Mouse (Mus musculus): ENCODE measurements around the gene Tmem38b.

The Tmem38b gene

GRCm38 (mm10) chr4:53886342-53887088, 60.7 kb downstream of the Tmem38b start:
- DNase-seq: no peak

DNA sequence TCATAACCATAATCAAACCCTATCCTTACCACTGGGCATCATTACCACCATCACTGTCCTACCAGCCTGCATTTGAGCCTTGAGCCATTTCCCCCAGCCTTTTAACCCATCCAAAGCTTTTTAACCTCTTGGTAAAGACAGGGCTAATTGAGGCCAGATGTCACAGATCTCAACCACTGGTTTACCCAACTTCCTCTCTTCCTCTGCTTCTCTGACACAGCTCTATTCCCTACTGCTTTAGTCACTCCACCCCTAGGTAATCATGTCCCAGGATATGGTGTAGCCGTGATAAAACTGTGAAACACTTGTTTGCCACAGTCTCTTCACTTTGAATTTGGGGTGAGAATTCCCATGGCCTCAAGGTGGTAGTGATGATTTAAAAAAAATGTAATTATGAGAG, 69.5 kb downstream of the Tmem38b start:
- no peak for DNase-seq

DNA sequence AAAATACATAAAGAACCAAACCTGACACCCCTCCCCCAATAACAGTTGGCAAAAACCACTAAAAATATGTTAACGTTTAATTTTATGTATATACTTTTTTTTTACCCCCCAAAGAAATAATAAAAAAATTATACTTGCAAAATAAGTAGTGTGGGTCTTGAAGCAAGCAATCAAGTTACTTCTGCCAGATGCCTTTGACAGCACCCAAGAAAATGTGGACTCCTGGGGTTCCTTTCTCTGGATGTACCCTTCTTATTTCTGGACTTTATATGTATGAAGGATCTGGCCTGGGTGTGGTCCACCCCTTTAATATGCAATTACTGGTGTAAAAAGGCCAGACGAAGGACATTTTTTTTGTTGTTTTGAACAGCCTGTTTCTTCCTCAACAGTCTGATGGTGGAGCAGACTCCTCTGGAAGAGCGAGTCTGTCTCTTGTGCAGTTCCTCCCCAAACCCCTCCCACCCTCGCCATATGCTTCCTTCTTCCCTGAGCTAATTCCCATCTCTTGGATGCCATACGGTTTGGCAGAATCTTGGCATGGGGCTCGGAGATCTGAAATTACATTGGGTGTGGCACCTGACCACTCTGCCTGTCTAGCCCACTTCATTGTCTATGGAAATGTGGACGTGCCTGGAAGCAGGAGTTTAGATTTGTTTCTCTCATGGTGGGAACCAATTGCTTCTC, 70.4 kb downstream of the Tmem38b start:
- DNase-seq: no peak

- peak; percentile 42 to 49 for DNase-seq
Measured at GRCm38 (mm10) chr4:53900386-53900971, 74.6 kb downstream of the Tmem38b start.

DNA sequence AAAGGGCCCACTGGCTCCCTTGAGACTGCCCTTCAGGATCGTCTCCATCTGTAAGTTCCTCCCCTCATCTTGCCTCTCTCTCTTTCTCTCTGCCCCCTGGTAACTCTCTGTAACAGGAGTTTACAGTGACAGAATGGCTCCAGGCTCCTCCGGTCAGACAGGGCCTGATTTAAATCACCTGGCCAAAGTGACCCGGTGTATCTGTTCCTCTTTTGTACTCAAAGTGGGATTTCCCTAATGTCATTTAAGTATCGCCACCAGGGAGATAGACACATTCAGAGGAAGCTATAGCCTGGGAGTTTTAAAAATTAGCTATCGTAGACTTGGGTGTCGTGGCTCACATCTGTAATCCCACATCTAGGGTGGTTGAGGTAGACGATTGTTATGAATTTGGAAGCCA, 78.5 kb downstream of the Tmem38b start:
- no peak for DNase-seq

DNA sequence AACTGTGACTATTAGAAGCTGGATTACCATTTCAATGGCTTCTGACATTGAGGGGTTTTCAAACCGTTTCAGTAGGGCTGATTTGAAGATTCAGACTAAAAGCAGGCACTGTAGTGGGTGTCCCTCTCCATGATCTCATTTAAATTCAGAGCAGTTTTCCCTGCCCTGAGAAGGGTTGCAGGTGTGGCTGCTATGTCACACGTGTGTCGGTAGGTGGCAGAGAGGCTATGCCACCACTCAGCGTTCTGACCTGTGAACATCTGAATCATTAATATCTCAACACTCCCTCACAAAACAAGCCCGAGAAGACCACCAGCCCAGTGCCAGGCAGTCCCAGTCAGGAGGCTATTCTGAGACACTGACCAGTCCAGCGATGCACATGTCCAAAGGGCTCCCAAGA, 79.7 kb downstream of the Tmem38b start:
- DNase-seq: no peak

GRCm38 (mm10) chr4:53907071-53907470, 81.2 kb downstream of the Tmem38b start:
- no peak for DNase-seq
